Mouse (Mus musculus) megakaryocyte, embryonic 14.5 days (primary cell): Measurements from ENCODE around the gene Ccdc174.

Experiments used
- FLI1 ChIP-seq: IDR thresholded peaks from 2 replicates; pipeline ENCODE4 v1.6.1; 2012; ENCODE audit warnings: low read length, inconsistent platforms, mixed read lengths
- GATA1 ChIP-seq: IDR thresholded peaks from 3 replicates; pipeline ENCODE4 v1.6.1; 2012; ENCODE audit warnings: mixed read lengths, low read length, inconsistent platforms, borderline replicate concordance

GRCm38 (mm10) chr6:91931231-91931630 lies 53.4 kb downstream of the Ccdc174 start:
- TF ChIP-seq GATA1, result no peak
- no peak for TF ChIP-seq FLI1
